Mouse (Mus musculus) olfactory bulb, adult 2 months (tissue): ENCODE measurements around the gene Ccnl2.

Experiments used
- CTCF ChIP-seq: fragments of 200-500 bp; IDR thresholded peaks from 2 replicates; pipeline ENCODE4 v1.5.1; 2012; ENCODE audit warnings: low read depth, mild to moderate bottlenecking, low read length, moderate library complexity; ENCODE audit not compliant: insufficient read depth
- POLR2A ChIP-seq: fragments of 200-500 bp; IDR thresholded peaks from 2 replicates; pipeline ENCODE4 v1.6.1; 2012; ENCODE audit warnings: mild to moderate bottlenecking, low read depth, low read length, moderate library complexity; ENCODE audit not compliant: insufficient read depth

GRCm38 (mm10) chr4:155863001-155863400 is 50.7 kb downstream of the Ccnl2 start, which contains the start of gene Tas1r3:
- TF ChIP-seq CTCF = no peak
- no peak for TF ChIP-seq POLR2A
